Mouse (Mus musculus): ENCODE data around the gene Lipe.

DNA sequence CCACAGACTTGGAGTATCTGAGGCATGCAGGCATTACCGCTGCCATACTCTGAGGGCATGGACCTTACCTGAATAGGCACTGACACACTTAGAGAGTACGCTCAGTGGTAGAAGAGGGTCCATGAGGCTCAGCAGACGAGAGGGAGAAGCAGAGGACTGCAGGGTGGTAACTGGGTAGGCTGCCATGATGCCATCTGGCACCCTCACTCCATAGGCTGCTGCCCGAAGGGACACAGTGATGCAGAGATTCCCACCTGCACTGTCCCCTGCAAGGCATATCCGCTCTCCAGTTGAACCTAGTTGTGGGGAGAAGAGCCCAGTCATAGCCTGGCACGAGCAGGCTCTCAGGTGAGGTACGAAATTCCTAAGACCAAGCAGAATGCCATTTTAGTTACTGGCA, 15.1 kb downstream of the Lipe start:
- no peak for TF ChIP-seq CTCF (IDR thresholded peaks at IDR 0.05)
- TF ChIP-seq EP300 (IDR thresholded peaks at IDR 0.05) = no peak

Data from lung, postnatal 0 days (tissue).